Mouse (Mus musculus) forebrain, embryonic 12.5 days (tissue): ENCODE measurements at regions not wholly inside any gene's neighbourhood (a gene's known extent, or its start where the extent isn't known, plus 50 kb on each side); places are given as distances from the start of the nearest gene placed in this dataset.

Source experiments
- ATAC-seq: fragments of 200-750 bp; cut with Nextera tagmentation; 2 replicates; pipeline ENCODE4 v1.8.0; 2017; ENCODE audit warnings: moderate TSS enrichment; ENCODE audit not compliant: low FRiP score
- H3K27ac ChIP-seq: fragments of 300-500 bp; sonication (generic); 2 replicates; pipeline ENCODE4 v1.5.1; 2016; ENCODE audit warnings: mild to moderate bottlenecking
- H3K27me3 ChIP-seq: fragments of 300-500 bp; sonication (generic); 2 replicates; pipeline ENCODE4 v1.6.1; 2016; ENCODE audit warnings: mild to moderate bottlenecking
- H3K36me3 ChIP-seq: fragments of 300-500 bp; sonication (generic); replicated peaks from 2 replicates; pipeline ENCODE4 v1.6.1; 2016; ENCODE audit warnings: mild to moderate bottlenecking
- H3K4me1 ChIP-seq: fragments of 300-500 bp; sonication (generic); 2 replicates; pipeline ENCODE4 v1.6.1; 2016
- H3K4me2 ChIP-seq: fragments of 300-500 bp; sonication (generic); 2 replicates; pipeline ENCODE4 v1.6.1; 2016; ENCODE audit warnings: mild to moderate bottlenecking, moderate library complexity
- H3K4me3 ChIP-seq: fragments of 300-500 bp; sonication (generic); replicated peaks from 2 replicates; pipeline ENCODE4 v1.5.1; 2016; ENCODE audit warnings: mild to moderate bottlenecking
- H3K9ac ChIP-seq: fragments of 300-500 bp; sonication (generic); 2 replicates; pipeline ENCODE4 v1.6.1; 2016; ENCODE audit warnings: mild to moderate bottlenecking
- H3K9me3 ChIP-seq: fragments of 300-500 bp; sonication (generic); 2 replicates; pipeline ENCODE4 v1.6.1; 2016
- WGBS: fragments of 180-500 bp; shearing (Covaris S2); methylation state at CpG from one replicate; pipeline ENCODE4 v1.1.7; 2016; 5-methylcytosine and 5-hydroxymethylcytosine counted together

DNA sequence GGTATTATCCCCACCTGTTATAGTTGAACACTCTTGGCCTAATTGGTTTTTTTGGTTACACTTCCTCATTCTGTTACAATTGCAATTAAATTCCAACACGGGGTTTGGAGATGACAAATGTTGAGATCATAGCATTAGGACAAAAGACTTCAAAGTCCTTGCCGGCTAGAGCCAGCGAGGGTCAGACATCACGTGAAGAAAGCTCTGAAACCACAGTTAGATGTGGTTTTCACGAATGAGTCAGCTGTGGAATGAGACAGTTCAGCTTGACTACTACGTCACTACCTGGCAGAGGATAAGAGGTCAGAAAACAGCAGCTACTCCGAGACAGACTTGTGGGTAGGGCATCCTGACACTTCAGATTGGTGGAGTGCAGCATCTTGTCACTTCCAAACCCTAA is 55.5 kb upstream of the Trio start:
- Histone ChIP-seq H3K27ac (no peak overlapping the region), H3K9ac (no peak overlapping the region), H3K9me3 (no peaks in the 10 kb centered on the region), H3K4me1 (no peaks in the 10 kb centered on the region), H3K4me2 (no peak overlapping the region), H3K4me3 (no peak overlapping the region), H3K27me3 (no peaks in the 10 kb centered on the region), H3K36me3 (no peaks in the 10 kb centered on the region)
- ATAC-seq: no peak
- WGBS: 77% methylated on average over 7 of the region's 7 CpGs

DNA sequence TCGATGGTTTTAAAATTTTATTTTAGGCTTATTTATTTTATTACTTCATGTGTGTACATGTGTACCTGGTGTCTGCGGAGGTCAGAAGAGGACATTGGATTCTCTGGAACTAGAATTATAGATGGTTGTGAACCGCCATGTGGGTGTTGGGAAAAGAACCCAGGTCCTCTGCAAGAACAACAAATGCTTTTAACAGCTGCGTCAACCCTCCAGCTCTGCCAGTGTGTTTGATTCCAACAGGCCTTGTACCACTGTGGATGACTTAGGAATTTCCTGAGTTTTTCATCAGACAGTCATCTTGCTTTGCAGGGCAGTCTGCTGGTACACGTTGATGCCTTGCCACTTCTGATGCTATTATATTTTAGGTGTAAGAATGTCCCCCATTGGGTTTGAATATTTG is 56.8 kb upstream of the Trio start:
- ATAC-seq: no peak
- Histone ChIP-seq H3K27me3 (no peaks in the 10 kb centered on the region), H3K4me2 (no peak overlapping the region), H3K4me1 (no peaks in the 10 kb centered on the region), H3K36me3 (no peaks in the 10 kb centered on the region), H3K9me3 (no peaks in the 10 kb centered on the region), H3K4me3 (no peak overlapping the region), H3K9ac (no peak overlapping the region), H3K27ac (no peak overlapping the region)
- 88% methylated on average over 5 of the region's 5 CpGs for WGBS

DNA sequence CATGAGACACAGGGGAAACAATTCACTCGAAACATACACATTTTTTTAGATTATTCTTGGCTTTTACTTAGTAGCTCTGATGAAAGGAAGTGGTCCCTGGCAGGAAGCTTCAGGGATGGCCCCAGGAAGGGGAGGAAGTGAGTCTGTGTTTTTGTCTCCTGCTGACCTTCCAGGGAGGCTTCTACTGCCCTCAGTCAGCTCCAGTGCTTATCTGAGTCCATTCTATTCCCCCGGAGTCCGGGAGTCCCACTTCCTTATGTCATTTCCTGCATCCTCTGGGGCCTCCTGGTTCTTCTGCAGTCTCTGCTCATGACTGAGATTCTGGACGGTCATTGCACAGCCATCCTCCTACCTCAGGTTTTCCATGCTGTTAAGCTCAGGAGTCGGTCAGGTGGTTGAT is 80.3 kb upstream of the Trio start:
- no peak overlapping the region for H3K27ac ChIP-seq
- peaks cover 9% of the 10 kb centered on the region for H3K4me1 ChIP-seq
- H3K27me3 ChIP-seq: peaks cover 18% of the 10 kb centered on the region; the same call in 1 of the 2 replicates
- no peak overlapping the region for H3K4me2 ChIP-seq
- WGBS: 86% methylated on average over 5 of the region's 5 CpGs
- no peak overlapping the region for H3K4me3 ChIP-seq
- ATAC-seq: no peak
- H3K36me3 ChIP-seq: no peaks in the 10 kb centered on the region
- no peaks in the 10 kb centered on the region for H3K9me3 ChIP-seq
- H3K9ac ChIP-seq: no peak overlapping the region

GRCm38 (mm10) chr15:28109916-28110315 is 84.3 kb upstream of the Trio start:
- Histone ChIP-seq H3K9ac (no peak overlapping the region), H3K4me1 (peaks cover 9% of the 10 kb centered on the region), H3K9me3 (no peaks in the 10 kb centered on the region), H3K27me3 (peaks cover 15% of the 10 kb centered on the region; the same call in 1 of the 2 replicates), H3K4me3 (no peak overlapping the region), H3K4me2 (no peak overlapping the region), H3K36me3 (no peaks in the 10 kb centered on the region), H3K27ac (no peak overlapping the region)
- 26% methylated on average over 8 of the region's 8 CpGs for WGBS
- ATAC-seq: peak; percentile 75; the same call in 1 of the 2 replicates

GRCm38 (mm10) chr15:28113491-28113890 is 87.8 kb upstream of the Trio start:
- Histone ChIP-seq H3K9ac (no peak overlapping the region), H3K9me3 (no peaks in the 10 kb centered on the region), H3K4me3 (no peak overlapping the region), H3K27ac (no peak overlapping the region), H3K36me3 (no peaks in the 10 kb centered on the region), H3K4me2 (no peak overlapping the region), H3K4me1 (peaks cover 9% of the 10 kb centered on the region), H3K27me3 (0 out of 2 replicates have a peak, but pooled peaks cover 4% of the 10 kb centered on the region)
- no peak for ATAC-seq
- 44% methylated on average over 4 of the region's 4 CpGs for WGBS

DNA sequence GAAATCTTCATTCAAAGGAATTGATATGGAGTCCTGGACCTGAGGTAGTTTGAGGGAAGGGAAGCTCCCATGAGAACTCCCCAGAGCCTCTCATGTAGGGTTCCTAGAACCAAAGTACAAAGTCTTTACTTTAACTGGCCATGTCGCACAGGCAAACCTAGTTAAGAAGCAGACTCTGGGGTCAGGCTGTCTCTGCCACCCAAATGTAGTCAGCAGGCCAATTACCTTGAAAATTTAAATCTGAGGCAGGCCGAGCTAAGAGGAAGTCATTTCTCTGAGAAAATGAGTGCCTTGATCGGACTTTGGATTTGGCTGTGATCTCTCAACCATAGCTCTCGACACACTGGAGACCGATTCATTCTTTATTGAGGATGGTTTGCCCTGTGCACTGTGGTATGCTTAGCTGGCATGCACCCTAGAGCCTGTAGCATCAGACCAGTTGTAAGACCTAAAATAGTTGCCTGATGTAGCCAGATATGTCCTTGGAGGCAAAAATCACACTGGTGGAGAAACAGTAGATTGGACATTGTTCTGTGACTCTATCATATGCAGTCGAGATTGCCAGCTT is 88.6 kb upstream of the Trio start:
- no peak for ATAC-seq
- 84% methylated on average over 6 of the region's 6 CpGs for WGBS

GRCm38 (mm10) chr15:28126846-28127245 is 76.7 kb upstream of the Dnah5 start:
- Histone ChIP-seq H3K27ac (no peak overlapping the region), H3K27me3 (no peaks in the 10 kb centered on the region), H3K36me3 (no peaks in the 10 kb centered on the region), H3K4me1 (no peaks in the 10 kb centered on the region), H3K9ac (no peak overlapping the region), H3K4me2 (no peak overlapping the region), H3K4me3 (no peak overlapping the region), H3K9me3 (no peaks in the 10 kb centered on the region)
- ATAC-seq: no peak
- WGBS: 78% methylated on average over 3 of the region's 3 CpGs

More for the DNA sequence above, 88.6 kb upstream of the Trio start:
- H3K9ac ChIP-seq: no peak overlapping the region
- peaks cover 9% of the 10 kb centered on the region for H3K4me1 ChIP-seq
- H3K36me3 ChIP-seq: no peaks in the 10 kb centered on the region
- no peaks in the 10 kb centered on the region for H3K9me3 ChIP-seq
- H3K4me2 ChIP-seq: no peak overlapping the region
- no peak overlapping the region for H3K4me3 ChIP-seq
- 0 out of 2 replicates have a peak, but pooled peaks cover 4% of the 10 kb centered on the region for H3K27me3 ChIP-seq
- H3K27ac ChIP-seq: no peak overlapping the region

DNA sequence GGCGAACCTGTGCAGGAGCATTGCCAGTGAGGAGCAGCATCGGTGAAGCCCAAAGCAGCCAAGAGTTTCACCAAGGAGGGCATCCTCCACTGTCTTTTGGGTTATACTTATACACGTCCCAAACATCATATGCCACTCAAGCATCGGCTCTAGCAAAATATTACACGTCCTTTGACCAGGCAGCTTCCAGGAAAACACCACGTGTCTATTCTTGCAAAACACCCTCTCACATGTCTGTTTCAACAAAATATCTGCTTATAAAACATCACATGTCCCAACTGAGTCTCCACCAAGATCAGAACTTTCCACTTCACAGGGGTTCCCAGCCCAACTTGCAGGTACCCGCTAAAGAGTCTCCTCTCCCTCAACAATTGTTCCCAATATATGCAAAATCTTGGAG is 74.0 kb upstream of the Dnah5 start:
- ATAC-seq: no peak
- Histone ChIP-seq H3K36me3 (no peaks in the 10 kb centered on the region), H3K27ac (no peak overlapping the region), H3K27me3 (no peaks in the 10 kb centered on the region), H3K9ac (no peak overlapping the region), H3K4me3 (no peak overlapping the region), H3K4me1 (no peaks in the 10 kb centered on the region), H3K4me2 (no peak overlapping the region), H3K9me3 (no peaks in the 10 kb centered on the region)
- WGBS: 94% methylated on average over 7 of the region's 7 CpGs

DNA sequence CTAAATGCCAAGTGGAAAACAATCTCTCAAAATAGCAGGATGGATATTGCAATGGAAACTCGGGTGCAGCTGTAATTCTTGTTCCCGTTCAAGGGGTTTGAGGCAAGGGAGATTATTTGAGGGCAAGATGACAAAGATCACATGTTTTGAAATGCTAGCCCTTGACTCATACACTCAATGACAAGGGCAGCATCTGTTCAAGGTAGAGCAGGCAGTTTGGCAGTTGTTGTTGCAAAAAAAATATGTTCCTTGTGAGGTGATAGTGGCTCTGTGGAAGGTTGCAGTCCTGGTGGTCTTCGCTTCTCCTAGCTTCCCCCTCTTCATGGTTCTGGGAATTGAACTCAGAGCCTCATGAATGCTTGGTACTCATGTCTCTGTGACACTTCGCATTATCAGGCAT is 72.0 kb upstream of the Dnah5 start:
- no peaks in the 10 kb centered on the region for H3K4me1 ChIP-seq
- no peak overlapping the region for H3K9ac ChIP-seq
- H3K4me2 ChIP-seq: no peak overlapping the region
- H3K9me3 ChIP-seq: no peaks in the 10 kb centered on the region
- H3K4me3 ChIP-seq: no peak overlapping the region
- H3K27me3 ChIP-seq: no peaks in the 10 kb centered on the region
- no peak overlapping the region for H3K27ac ChIP-seq
- no peaks in the 10 kb centered on the region for H3K36me3 ChIP-seq
- no peak for ATAC-seq
- WGBS: 92% methylated on average over 4 of the region's 4 CpGs

DNA sequence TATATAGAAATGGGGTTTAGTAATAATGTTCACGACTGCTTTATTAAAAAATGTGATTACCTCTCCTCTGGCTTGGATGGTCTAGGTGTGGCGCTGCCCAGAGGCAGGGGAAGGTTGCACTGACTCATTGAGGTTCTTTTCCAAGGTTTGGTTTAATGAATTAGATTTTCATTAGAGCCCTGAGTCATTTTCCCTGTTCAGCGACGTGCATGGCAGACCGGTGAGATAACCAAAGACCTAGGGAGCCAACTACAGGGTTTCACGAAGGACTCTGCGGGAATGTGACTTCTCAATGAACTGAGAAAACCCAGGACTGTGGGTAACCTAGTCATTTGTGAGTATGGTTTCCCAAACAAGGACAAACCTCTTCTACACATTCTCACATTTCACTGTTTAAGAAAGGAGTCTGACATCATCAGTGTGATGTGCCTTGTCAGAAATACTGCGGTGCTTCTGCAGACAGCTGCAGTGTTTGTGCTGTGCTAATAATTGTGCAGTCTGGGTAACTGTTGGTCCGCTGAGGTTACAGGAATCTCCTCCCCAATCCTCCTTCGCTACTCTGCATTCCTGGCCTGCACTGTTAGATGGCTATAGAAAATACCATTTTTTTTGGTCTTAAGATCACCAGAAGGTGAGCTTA is 70.3 kb upstream of the Dnah5 start:
- H3K27ac ChIP-seq: no peak overlapping the region
- H3K4me3 ChIP-seq: no peak overlapping the region
- H3K9ac ChIP-seq: no peak overlapping the region
- no peak overlapping the region for H3K4me2 ChIP-seq
- ATAC-seq: no peak
- no peaks in the 10 kb centered on the region for H3K36me3 ChIP-seq
- no peaks in the 10 kb centered on the region for H3K27me3 ChIP-seq
- no peaks in the 10 kb centered on the region for H3K9me3 ChIP-seq
- H3K4me1 ChIP-seq: no peaks in the 10 kb centered on the region
- WGBS: 77% methylated on average over 10 of the region's 10 CpGs

DNA sequence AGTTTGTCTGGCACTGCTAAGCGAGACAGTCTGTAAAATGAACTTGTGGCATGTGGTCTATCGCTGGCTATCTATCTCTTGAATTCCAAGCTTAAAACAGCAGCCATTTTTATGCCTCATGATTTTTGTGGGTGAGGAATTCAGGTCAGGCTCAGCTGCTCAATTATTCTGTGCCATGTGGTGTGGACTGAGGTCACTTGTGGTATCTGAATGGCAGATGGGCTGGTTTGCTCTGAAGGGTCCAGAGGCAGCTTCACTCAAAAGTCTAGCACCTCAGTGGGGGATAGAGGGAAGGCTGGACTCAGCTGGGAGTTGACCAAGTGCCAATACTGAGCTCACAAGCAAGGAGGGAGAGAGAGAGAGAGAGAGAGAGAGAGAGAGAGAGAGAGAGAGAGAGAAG is 69.3 kb upstream of the Dnah5 start:
- no peak overlapping the region for H3K4me2 ChIP-seq
- no peaks in the 10 kb centered on the region for H3K4me1 ChIP-seq
- no peaks in the 10 kb centered on the region for H3K36me3 ChIP-seq
- H3K9ac ChIP-seq: no peak overlapping the region
- H3K9me3 ChIP-seq: no peaks in the 10 kb centered on the region
- peak; percentile 57; the same call in 1 of the 2 replicates for ATAC-seq
- no peaks in the 10 kb centered on the region for H3K27me3 ChIP-seq
- no peak overlapping the region for H3K27ac ChIP-seq
- H3K4me3 ChIP-seq: no peak overlapping the region
- 77% methylated on average over 2 of the region's 2 CpGs for WGBS

- ATAC-seq: no peak
- WGBS: 77% methylated on average over 2 of the region's 2 CpGs
- H3K9me3 ChIP-seq: no peaks in the 10 kb centered on the region
Measured at GRCm38 (mm10) chr15:28138806-28139205, 64.7 kb upstream of the Dnah5 start.

GRCm38 (mm10) chr15:28140301-28140700 is 63.3 kb upstream of the Dnah5 start:
- H3K36me3 ChIP-seq: no peaks in the 10 kb centered on the region
- WGBS: 92% methylated on average over 8 of the region's 8 CpGs
- no peak for ATAC-seq
- no peaks in the 10 kb centered on the region for H3K9me3 ChIP-seq
- no peak overlapping the region for H3K9ac ChIP-seq
- no peaks in the 10 kb centered on the region for H3K27me3 ChIP-seq
- H3K4me3 ChIP-seq: no peak overlapping the region
- no peak overlapping the region for H3K4me2 ChIP-seq
- H3K27ac ChIP-seq: no peak overlapping the region
- H3K4me1 ChIP-seq: no peaks in the 10 kb centered on the region

More at GRCm38 (mm10) chr15:28138806-28139205, 64.7 kb upstream of the Dnah5 start:
- H3K9ac ChIP-seq: no peak overlapping the region
- H3K4me2 ChIP-seq: no peak overlapping the region
- H3K36me3 ChIP-seq: no peaks in the 10 kb centered on the region
- H3K4me3 ChIP-seq: no peak overlapping the region
- no peaks in the 10 kb centered on the region for H3K27me3 ChIP-seq
- H3K4me1 ChIP-seq: no peaks in the 10 kb centered on the region
- H3K27ac ChIP-seq: no peak overlapping the region
